Mouse (Mus musculus) heart, embryonic 12.5 days (tissue): ENCODE measurements around the gene Pate2. TPM values are rescaled to one million over a fixed set of nuclear protein-coding genes. Genes with fewer than 3 reads are reported as not detected.

Experiments
- polyA plus RNA-seq: library from polyadenylated mRNA; unstranded; fragments of >200 nt; fragmentation: Nextera tagmentation; extraction: Ambion mirVana; gene quantifications from 2 replicates; pipeline ENCODE4 v1.2.1, GENCODE M21; 2016

Gene Pate2
- polyA plus RNA-seq, 1 experiment from 2014 or later, result 0.66 TPM

Other genes starting within 250 kb of the Pate2 start
- gene Cdon, start 149.2 kb upstream of the Pate2 start, polyA plus RNA-seq, result 7.0 and 8.2 TPM in 2 replicates
- not detected in 2 replicates for gene Gm1113, start 52.0 kb upstream of the Pate2 start, polyA plus RNA-seq
- 1.7 and 2.0 TPM in 2 replicates for gene Ddx25, start 11.8 kb upstream of the Pate2 start, polyA plus RNA-seq
- 12.3 and 14.0 TPM in 2 replicates for gene Pus3, start 11.7 kb upstream of the Pate2 start, polyA plus RNA-seq
- gene Hyls1, start 114 bp downstream of the Pate2 start, polyA plus RNA-seq, result 13.6 and 14.9 TPM in 2 replicates
- not detected in 2 replicates for gene Pate4, start 41.7 kb downstream of the Pate2 start, polyA plus RNA-seq
- gene Pate3, start 77.9 kb downstream of the Pate2 start, polyA plus RNA-seq, result not detected in 2 replicates
- not detected in 2 replicates for gene Pate1, start 117.1 kb downstream of the Pate2 start, polyA plus RNA-seq
- not detected in 2 replicates for gene Gm17677, start 170.8 kb downstream of the Pate2 start, polyA plus RNA-seq
- gene Gm17727, start 207.8 kb downstream of the Pate2 start, polyA plus RNA-seq, result not detected in 2 replicates
- gene Gm27235, start 219.8 kb downstream of the Pate2 start, polyA plus RNA-seq, result not detected in 2 replicates
- not detected in 2 replicates for gene D730048I06Rik, start 219.8 kb downstream of the Pate2 start, polyA plus RNA-seq